Mouse (Mus musculus): ENCODE measurements around the gene Chil1.

- TF ChIP-seq CTCF (IDR thresholded peaks at IDR 0.05; ENCODE audit: control insufficient read depth, insufficient read depth, insufficient read length) (no peak), CEBPB (IDR thresholded peaks at IDR 0.05; ENCODE audit: low read depth) (no peak), MAX (IDR thresholded peaks at IDR 0.05) (no peak), FOSL1 (IDR thresholded peaks at IDR 0.05; ENCODE audit: insufficient read depth, low read length, poor library complexity, severe bottlenecking) (no peak), MYOG (IDR thresholded peaks at IDR 0.05; ENCODE audit: control insufficient read depth, extremely low read depth, insufficient read length) (no peak)
These were observed 19.2 kb downstream of the Chil1 start for GRCm38 (mm10) chr1:134200998-134201686.
